ENCODE assay signal across 10 mouse cellular contexts in the genomic region with DNA sequence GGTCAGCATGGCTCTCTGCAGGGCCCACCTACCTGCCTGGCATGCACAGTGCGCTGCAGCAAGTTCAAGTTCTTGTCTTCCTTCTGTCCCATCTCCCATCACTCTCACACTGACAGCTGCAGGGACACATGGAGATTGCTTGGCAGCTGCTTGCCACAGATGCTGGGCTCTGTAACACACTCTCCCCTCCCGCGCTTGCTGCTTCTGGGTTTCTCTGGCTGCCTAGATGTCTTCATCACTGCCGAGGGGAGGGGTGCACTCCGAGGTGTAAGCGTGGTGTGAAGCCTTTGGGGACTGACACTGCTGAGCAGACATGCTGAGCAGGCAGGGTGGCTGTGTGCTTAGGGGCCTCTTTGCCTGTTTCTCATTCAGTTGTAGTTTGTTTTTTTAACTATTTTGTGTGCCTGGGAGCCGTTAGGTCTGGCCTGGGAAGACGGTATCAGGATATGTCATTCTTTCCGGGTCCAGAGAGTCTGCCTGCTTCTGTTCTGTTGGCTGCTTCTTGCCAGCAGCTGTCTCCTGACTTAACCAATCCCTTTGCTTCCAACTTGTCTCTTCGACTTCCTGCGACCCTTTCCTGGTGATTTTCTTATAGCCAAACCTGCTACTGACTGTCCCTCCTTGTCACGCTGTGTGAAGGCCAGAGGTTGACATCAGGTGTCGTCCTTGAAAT.
DNase-seq lines count a peak whose midpoint lies in the region; ATAC-seq lines count a peak whose summit lies in the region.
"Had no signal": no experiment of that assay in that cellular context is flagged by ENCODE, and none has a peak within 500 bp of the region (broad histone marks: within the 10 kb centered on the region; RNA-seq: fewer than 3 reads in every experiment).

No protein-coding gene starts in this region.

- no peak overlapping the region for H3K4me3 ChIP-seq in embryonic facial prominence, embryonic 15.5 days (replicated peaks)
- no peak overlapping the region for H3K4me3 ChIP-seq in heart, embryonic 14.5 days (ENCODE audit: control insufficient read depth in 1 of 2, insufficient read depth in 1 of 2, low read depth in 1 of 2, low read length in 2 of 2)
- no peak overlapping the region for H3K4me3 ChIP-seq in intestine, embryonic 15.5 days (replicated peaks)
- H3K4me3 ChIP-seq: liver, embryonic 13.5 days; neural tube, embryonic 12.5 days had no signal

- 0 out of 2 replicates have a peak, but pooled peaks cover 6% of the 10 kb centered on the region for H3K4me1 ChIP-seq in embryonic facial prominence, embryonic 15.5 days
- H3K4me1 ChIP-seq in heart, embryonic 14.5 days (ENCODE audit: control insufficient read depth in 2 of 2, insufficient read depth in 2 of 2, low read length in 2 of 2) = peaks cover 9% of the 10 kb centered on the region in 2 experiments; a peak in 2 of 4 replicates
- no peaks in the 10 kb centered on the region for H3K4me1 ChIP-seq in intestine, embryonic 15.5 days (replicated peaks)
- H3K4me1 ChIP-seq: liver, embryonic 13.5 days had no signal

- no peak overlapping the region for H3K9ac ChIP-seq in embryonic facial prominence, embryonic 15.5 days
- no peak overlapping the region for H3K9ac ChIP-seq in heart, embryonic 14.5 days (ENCODE audit: low read length)
- no peak overlapping the region for H3K9ac ChIP-seq in intestine, embryonic 15.5 days
- H3K9ac ChIP-seq: liver, embryonic 13.5 days; neural tube, embryonic 12.5 days had no signal

- DNase-seq in layer of hippocampus, adult 9-11 months = peak; percentile 56
- no peak for DNase-seq in layer of hippocampus, postnatal 36 days
- DNase-seq in cerebellum, postnatal 4 days (ENCODE audit: low spot score in 2 of 2) = no peak
- DNase-seq: kidney, adult 9 months; liver, embryonic 13.5 days had no signal

- peak; percentile 55 for ATAC-seq in embryonic facial prominence, embryonic 15.5 days (ENCODE audit: insufficient number of reproducible peaks, low FRiP score, low TSS enrichment, low read depth)
- no peak for ATAC-seq in heart, embryonic 14.5 days (ENCODE audit: insufficient number of reproducible peaks, insufficient read depth, low FRiP score, low read depth)
- ATAC-seq in neutrophil, adult 5-6 weeks (ENCODE audit: extremely low read depth, insufficient number of reproducible peaks, low FRiP score, poor library complexity, severe bottlenecking) = 0 out of 2 replicates have a peak, but pooled peaks have one; percentile 11
- ATAC-seq in intestine, embryonic 15.5 days = no peak

- no peaks in the 10 kb centered on the region for H3K9me3 ChIP-seq in embryonic facial prominence, embryonic 15.5 days (replicated peaks)
- peaks cover 12% of the 10 kb centered on the region for H3K9me3 ChIP-seq in heart, embryonic 14.5 days (ENCODE audit: control insufficient read depth, low read length)
- H3K9me3 ChIP-seq in intestine, embryonic 15.5 days = no peaks in the 10 kb centered on the region

- H3K4me2 ChIP-seq in embryonic facial prominence, embryonic 15.5 days (replicated peaks) = no peak overlapping the region
- H3K4me2 ChIP-seq in heart, embryonic 14.5 days (ENCODE audit: low read length) = peak overlapping the region; percentile 40
- H3K4me2 ChIP-seq in intestine, embryonic 15.5 days (replicated peaks) = no peak overlapping the region
- H3K4me2 ChIP-seq: liver, embryonic 13.5 days; neural tube, embryonic 12.5 days had no signal

- H3K27ac ChIP-seq in embryonic facial prominence, embryonic 15.5 days (replicated peaks) = no peak overlapping the region
- H3K27ac ChIP-seq in heart, embryonic 14.5 days (replicated peaks in 1 of 2; ENCODE audit: control insufficient read depth in 1 of 2, insufficient read depth in 1 of 2, low read depth in 2 of 2, low read length in 2 of 2) = no peak overlapping the region
- no peak overlapping the region for H3K27ac ChIP-seq in intestine, embryonic 15.5 days
- H3K27ac ChIP-seq: liver, embryonic 13.5 days; neural tube, embryonic 12.5 days had no signal

- no peaks in the 10 kb centered on the region for H3K36me3 ChIP-seq in embryonic facial prominence, embryonic 15.5 days
- H3K36me3 ChIP-seq in heart, embryonic 14.5 days (ENCODE audit: control insufficient read depth, insufficient read depth, low read length) = no peaks in the 10 kb centered on the region
- no peaks in the 10 kb centered on the region for H3K36me3 ChIP-seq in intestine, embryonic 15.5 days
- H3K36me3 ChIP-seq: liver, embryonic 13.5 days; neural tube, embryonic 12.5 days had no signal

- H3K27me3 ChIP-seq in embryonic facial prominence, embryonic 15.5 days = no peaks in the 10 kb centered on the region
- H3K27me3 ChIP-seq in heart, embryonic 14.5 days (ENCODE audit: control insufficient read depth, insufficient read depth, low read length) = no peaks in the 10 kb centered on the region
- no peaks in the 10 kb centered on the region for H3K27me3 ChIP-seq in intestine, embryonic 15.5 days (replicated peaks)
- H3K27me3 ChIP-seq: liver, embryonic 13.5 days; neural tube, embryonic 12.5 days had no signal

- WGBS in embryonic facial prominence, embryonic 15.5 days = 33% methylated on average over 13 of the region's 13 CpGs
- 29% methylated on average over 13 of the region's 13 CpGs for WGBS in heart, embryonic 14.5 days
- WGBS in intestine, embryonic 15.5 days = 46% methylated on average over 13 of the region's 13 CpGs

Comparison
In these comparisons a context has a peak if more than half of its experiments do, and no peak if none do; other contexts are left out.
1. ATAC-seq: peak in embryonic facial prominence, embryonic 15.5 days (single experiment) and neutrophil, adult 5-6 weeks (single experiment); none in heart, embryonic 14.5 days (single experiment) and intestine, embryonic 15.5 days (single experiment).